Mouse (Mus musculus) mouse trophoblast stem cell (cell line): ENCODE data around the gene Atp7a.

Source experiments
- in situ Hi-C, 2 experiments: fragments of 300-500 bp; cut with MseI, MboI; formaldehyde crosslinking; loops; 2 replicates in 1 of 2; 3 replicates in 1 of 2; pipeline ENCODE4 v1.15.1; 2025

The Atp7a gene

GRCm38 (mm10) chrX:106171106-106171852, 144.2 kb downstream of the Atp7a start:
- in situ Hi-C loops = loop anchor here in 1 of 2 experiments (5.0 kb wide), 1 partner anchor 144 kb away; the partner anchor contains the start of gene Atp7a

- in situ Hi-C loops = loop anchor here in 1 of 2 experiments (5.0 kb wide), 1 partner anchor 145 kb away; the partner anchor contains the start of gene Atp7a
Measured at GRCm38 (mm10) chrX:106171853-106172154, 144.7 kb downstream of the Atp7a start.
